Mouse (Mus musculus) MEL (cell line): ENCODE data around the gene Tgm7. TPM values are rescaled to one million over a fixed set of nuclear protein-coding genes. Genes with fewer than 3 reads are reported as not detected.
A peak's percentile ranks its signal among the peaks of the same experiment; 100 is the strongest.

Experiments used
- DNase-seq: peaks from one replicate; pipeline ENCODE4 v3.0.0; 2011; ENCODE audit warnings: low read depth, low spot score
- H3K27ac ChIP-seq: 2 replicates; pipeline ENCODE4 v1.5.1; 2012; ENCODE audit warnings: low read depth, mild to moderate bottlenecking, control low read depth, low read length, moderate library complexity; ENCODE audit not compliant: control insufficient read depth
- H3K27me3 ChIP-seq, 2 experiments: fragments of 150-350 bp in 1 of 2; sonication (generic) in 1 of 2; 2 replicates each; pipeline ENCODE4 v1.6.1; 2012; ENCODE audit warnings: low read length in 2 of 2, mild to moderate bottlenecking in 2 of 2, improper control_type of control experiment in 1 of 2, moderate library complexity in 1 of 2; ENCODE audit not compliant: insufficient read depth in 2 of 2, control insufficient read depth in 1 of 2
- H3K36me3 ChIP-seq, 2 experiments: 2 replicates each; pipeline ENCODE4 v1.6.1; 2012 to 2014; ENCODE audit warnings: low read length in 2 of 2, improper control_type of control experiment in 1 of 2, inconsistent platforms in 1 of 2, mild to moderate bottlenecking in 1 of 2; ENCODE audit not compliant: insufficient read depth in 2 of 2, control insufficient read depth in 1 of 2
- H3K4me1 ChIP-seq, 2 experiments: fragments of 150-350 bp in 1 of 2; sonication (generic) in 1 of 2; 2 replicates each; pipeline ENCODE4 v1.6.1; 2012; ENCODE audit warnings: low read length in 2 of 2, improper control_type of control experiment in 1 of 2, mild to moderate bottlenecking in 1 of 2; ENCODE audit not compliant: insufficient read depth in 2 of 2, control insufficient read depth in 1 of 2
- H3K4me3 ChIP-seq, 2 experiments: fragments of 150-350 bp in 1 of 2; sonication (generic) in 1 of 2; 2 replicates each; pipeline ENCODE4 v1.5.1; 2012; ENCODE audit warnings: low read depth in 2 of 2, low read length in 2 of 2, mild to moderate bottlenecking in 2 of 2, moderate library complexity in 2 of 2, control low read depth in 1 of 2, improper control_type of control experiment in 1 of 2; ENCODE audit not compliant: control insufficient read depth in 1 of 2, insufficient read depth in 1 of 2
- H3K79me2 ChIP-seq: 2 replicates; pipeline ENCODE4 v1.6.1; 2012; ENCODE audit warnings: mild to moderate bottlenecking, low read length, moderate library complexity; ENCODE audit not compliant: control insufficient read depth, poor library complexity, insufficient read depth
- H3K9ac ChIP-seq: 2 replicates; pipeline ENCODE4 v1.6.1; 2012; ENCODE audit warnings: low read depth, mild to moderate bottlenecking, control low read depth, low read length, moderate library complexity; ENCODE audit not compliant: control insufficient read depth, poor library complexity, severe bottlenecking
- H3K9me3 ChIP-seq: fragments of 150-350 bp; sonication (generic); replicated peaks from 2 replicates; pipeline ENCODE4 v1.6.1; 2012; ENCODE audit warnings: mild to moderate bottlenecking, low read length, improper control_type of control experiment, moderate library complexity; ENCODE audit not compliant: insufficient read depth
- BHLHE40 ChIP-seq: IDR thresholded peaks from 2 replicates; pipeline ENCODE4 v1.6.1; 2012; ENCODE audit warnings: low read depth, mild to moderate bottlenecking, inconsistent platforms, low read length, improper control_type of control experiment, borderline replicate concordance
- CTCF ChIP-seq, 3 experiments: IDR thresholded peaks in 2 of 3; conservative IDR thresholded peaks in 1 of 3; 2 replicates each; pipeline ENCODE4 v1.5.1; 2011 to 2012; ENCODE audit warnings: low read length in 3 of 3, low read depth in 2 of 3, mild to moderate bottlenecking in 2 of 3, improper control_type of control experiment in 1 of 3, inconsistent platforms in 1 of 3, mixed read lengths in 1 of 3, moderate library complexity in 1 of 3; ENCODE audit not compliant: control insufficient read depth in 1 of 3, insufficient read depth in 1 of 3, poor library complexity in 1 of 3, severe bottlenecking in 1 of 3
- ELF1 ChIP-seq: IDR thresholded peaks from 2 replicates; pipeline ENCODE4 v1.6.1; 2014; ENCODE audit warnings: low read depth, mild to moderate bottlenecking, inconsistent platforms, low read length, improper control_type of control experiment, moderate library complexity
- EP300 ChIP-seq, 2 experiments: IDR thresholded peaks; 2 replicates each; pipeline ENCODE4 v1.6.1; 2011; ENCODE audit warnings: improper control_type of control experiment in 2 of 2, low read length in 2 of 2, low read depth in 1 of 2, mild to moderate bottlenecking in 1 of 2
- ETS1 ChIP-seq: IDR thresholded peaks from 2 replicates; pipeline ENCODE4 v1.6.1; 2012; ENCODE audit warnings: low read depth, mild to moderate bottlenecking, inconsistent platforms, low read length, improper control_type of control experiment, moderate library complexity
- GABPA ChIP-seq: IDR thresholded peaks from 2 replicates; pipeline ENCODE4 v1.6.1; 2012; ENCODE audit warnings: low read depth, mild to moderate bottlenecking, inconsistent platforms, low read length, improper control_type of control experiment, moderate library complexity
- GATA1 ChIP-seq: IDR thresholded peaks from 2 replicates; pipeline ENCODE4 v1.6.1; 2011; ENCODE audit warnings: low read depth, low read length, improper control_type of control experiment
- HCFC1 ChIP-seq: IDR thresholded peaks from 2 replicates; pipeline ENCODE4 v1.6.1; 2012; ENCODE audit warnings: low read depth, mild to moderate bottlenecking, inconsistent platforms, low read length, improper control_type of control experiment, moderate library complexity
- KAT2A ChIP-seq: conservative IDR thresholded peaks from 2 replicates; pipeline ENCODE4 v1.6.1; 2012; ENCODE audit warnings: low read depth, low read length, improper control_type of control experiment, inconsistent platforms
- MAFK ChIP-seq: IDR thresholded peaks from 2 replicates; pipeline ENCODE4 v1.6.1; 2011; ENCODE audit warnings: low read depth, mild to moderate bottlenecking, low read length, improper control_type of control experiment, borderline replicate concordance
- MAX ChIP-seq: IDR thresholded peaks from 2 replicates; pipeline ENCODE4 v1.6.1; 2011; ENCODE audit warnings: low read length, improper control_type of control experiment
- MAZ ChIP-seq: IDR thresholded peaks from 2 replicates; pipeline ENCODE4 v1.6.1; 2012; ENCODE audit warnings: low read depth, mild to moderate bottlenecking, inconsistent platforms, low read length, improper control_type of control experiment
- MEF2A ChIP-seq: IDR thresholded peaks from 2 replicates; pipeline ENCODE4 v1.6.1; 2014; ENCODE audit warnings: low read depth, mild to moderate bottlenecking, inconsistent platforms, low read length, improper control_type of control experiment; ENCODE audit not compliant: poor library complexity, insufficient replicate concordance, severe bottlenecking; ENCODE audit errors: extremely low read depth
- MXI1 ChIP-seq: IDR thresholded peaks from 2 replicates; pipeline ENCODE4 v1.6.1; 2011; ENCODE audit warnings: mild to moderate bottlenecking, low read depth, low read length, improper control_type of control experiment
- MYB ChIP-seq: IDR thresholded peaks from 2 replicates; pipeline ENCODE4 v1.6.1; 2011; ENCODE audit warnings: mild to moderate bottlenecking, low read depth, low read length, improper control_type of control experiment
- MYC ChIP-seq: IDR thresholded peaks from 2 replicates; pipeline ENCODE4 v1.6.1; 2011; ENCODE audit warnings: low read depth, mild to moderate bottlenecking, low read length, improper control_type of control experiment, moderate library complexity
- NRF1 ChIP-seq: IDR thresholded peaks from 2 replicates; pipeline ENCODE4 v1.6.1; 2014; ENCODE audit warnings: low read depth, mild to moderate bottlenecking, inconsistent platforms, low read length, improper control_type of control experiment, moderate library complexity; ENCODE audit not compliant: poor library complexity, insufficient read depth, severe bottlenecking
- POLR2AphosphoS2 ChIP-seq: IDR thresholded peaks from 2 replicates; pipeline ENCODE4 v1.6.1; 2011; ENCODE audit warnings: low read length, improper control_type of control experiment
- POLR2AphosphoS5 ChIP-seq: IDR thresholded peaks from 2 replicates; pipeline ENCODE4 v1.6.1; 2012; ENCODE audit warnings: low read depth, borderline replicate concordance, mild to moderate bottlenecking, inconsistent platforms, low read length, moderate library complexity, mixed read lengths
- RAD21 ChIP-seq: IDR thresholded peaks from 2 replicates; pipeline ENCODE4 v1.6.1; 2011; ENCODE audit warnings: mild to moderate bottlenecking, low read depth, low read length, improper control_type of control experiment
- RCOR1 ChIP-seq: IDR thresholded peaks from 2 replicates; pipeline ENCODE4 v1.6.1; 2012; ENCODE audit warnings: low read depth, mild to moderate bottlenecking, inconsistent platforms, low read length, improper control_type of control experiment
- SMC3 ChIP-seq: IDR thresholded peaks from 2 replicates; pipeline ENCODE4 v1.6.1; 2011; ENCODE audit warnings: low read depth, low read length, improper control_type of control experiment
- TAL1 ChIP-seq: IDR thresholded peaks from 2 replicates; pipeline ENCODE4 v1.6.1; 2012; ENCODE audit warnings: mild to moderate bottlenecking, inconsistent platforms, low read length, moderate library complexity, mixed read lengths
- TCF12 ChIP-seq: IDR thresholded peaks from 2 replicates; pipeline ENCODE4 v1.6.1; 2014; ENCODE audit warnings: low read depth, mild to moderate bottlenecking, inconsistent platforms, low read length, improper control_type of control experiment, moderate library complexity
- UBTF ChIP-seq: IDR thresholded peaks from 2 replicates; pipeline ENCODE4 v1.6.1; 2012; ENCODE audit warnings: low read depth, mild to moderate bottlenecking, inconsistent platforms, low read length, improper control_type of control experiment, moderate library complexity, borderline replicate concordance; ENCODE audit not compliant: insufficient read depth
- USF1 ChIP-seq: IDR thresholded peaks from 2 replicates; pipeline ENCODE4 v1.6.1; 2014; ENCODE audit warnings: low read depth, mild to moderate bottlenecking, inconsistent platforms, low read length, improper control_type of control experiment, moderate library complexity
- USF2 ChIP-seq, 2 experiments: IDR thresholded peaks; 2 replicates each; pipeline ENCODE4 v1.6.1; 2011 to 2012; ENCODE audit warnings: improper control_type of control experiment in 2 of 2, low read length in 2 of 2, borderline replicate concordance in 1 of 2, inconsistent platforms in 1 of 2, low read depth in 1 of 2, mild to moderate bottlenecking in 1 of 2; ENCODE audit not compliant: insufficient read depth in 1 of 2
- ZC3H11A ChIP-seq: IDR thresholded peaks from 2 replicates; pipeline ENCODE4 v1.6.1; 2012; ENCODE audit warnings: low read depth, mild to moderate bottlenecking, inconsistent platforms, low read length, improper control_type of control experiment
- ZKSCAN1 ChIP-seq: IDR thresholded peaks from 2 replicates; pipeline ENCODE4 v1.6.1; 2012; ENCODE audit warnings: low read depth, mild to moderate bottlenecking, inconsistent platforms, low read length, improper control_type of control experiment, moderate library complexity
- polyA plus RNA-seq, 2 experiments: library from polyadenylated mRNA; stranded (reverse) in 1 of 2; unstranded in 1 of 2; fragments of >175 nt in 1 of 2; fragments of >200 nt in 1 of 2; gene quantifications; 2 replicates each; pipeline versions ENCODE4 v1.2.1 to v1.2.4; 2012; ENCODE audit warnings: low replicate concordance in 2 of 2, low read depth in 1 of 2; ENCODE audit not compliant: insufficient read length in 2 of 2, insufficient read depth in 1 of 2, missing spikeins in 1 of 2
- total RNA-seq: library from RNA; depleted of rRNA; stranded (reverse); fragments of 300-350 nt; gene quantifications from 2 replicates; pipeline ENCODE4 v1.2.3, GENCODE M21; 2012

Tgm7 gene
- total and polyA plus RNA-seq, 3 experiments, result not detected

DNA sequence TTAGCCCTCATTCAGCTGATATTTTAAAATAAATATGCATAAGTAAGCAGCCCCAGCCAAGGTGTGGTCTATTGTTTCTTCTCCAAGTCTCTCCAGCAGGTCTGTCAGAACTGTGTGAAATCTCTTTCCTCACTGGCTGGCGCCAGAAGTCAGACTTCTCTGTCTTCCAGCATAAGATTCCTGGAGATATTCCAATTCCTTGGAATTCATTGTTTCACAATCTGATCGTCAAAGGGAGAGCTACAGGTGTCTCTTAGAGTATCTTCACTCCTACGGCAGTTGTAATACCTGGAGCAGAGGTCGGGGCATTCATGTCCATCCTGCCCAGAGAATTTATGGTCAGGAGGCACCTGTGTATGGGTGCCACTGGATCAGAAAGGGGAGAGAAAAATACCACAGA, 19.8 kb downstream of the Tgm7 start:
- Histone ChIP-seq H3K27ac (no peak overlapping the region), H3K9me3 (no peaks in the 10 kb centered on the region), H3K4me1 (no peaks in the 10 kb centered on the region)
- TF ChIP-seq USF1 (no peak), MEF2A (no peak), HCFC1 (no peak), MAFK (no peak), ZKSCAN1 (no peak), MAX (no peak), GABPA (no peak), UBTF (no peak), MYB (no peak), GATA1 (no peak), ETS1 (no peak), MXI1 (no peak)
- TF ChIP-seq, all 39 proteins: peak for 0
- H3K36me3 ChIP-seq, result no peaks in the 10 kb centered on the region
- H3K27me3 ChIP-seq, result peaks cover 0 to 6% of the 10 kb centered on the region in 2 experiments; a peak in 2 of 4 replicates
- no peak for DNase-seq
- no peak overlapping the region for H3K4me3 ChIP-seq
- no peaks in the 10 kb centered on the region for H3K79me2 ChIP-seq
- no peak overlapping the region for H3K9ac ChIP-seq

- no peak overlapping the region for H3K4me3 ChIP-seq
- no peaks in the 10 kb centered on the region for H3K4me1 ChIP-seq
- peaks cover 0 to 6% of the 10 kb centered on the region in 2 experiments; a peak in 1 of 4 replicates for H3K27me3 ChIP-seq
- H3K79me2 ChIP-seq, result no peaks in the 10 kb centered on the region
- H3K27ac ChIP-seq, result no peak overlapping the region
- peak; percentile 34 for DNase-seq
- TF ChIP-seq TCF12, result no peak
- TF ChIP-seq MXI1, result no peak
- TF ChIP-seq RCOR1, result no peak
- no peak for TF ChIP-seq KAT2A
- TF ChIP-seq MAZ, result no peak
- TF ChIP-seq CTCF (IDR thresholded peaks at IDR 0.05 in 2 of 3, conservative IDR thresholded peaks at IDR 0.05 in 1 of 3; ENCODE audit: control insufficient read depth in 1 of 3, insufficient read depth in 1 of 3, low read depth in 2 of 3, low read length in 3 of 3, poor library complexity in 1 of 3, severe bottlenecking in 1 of 3), result peak; percentile 39 to 53 (median 48)
- peak; percentile 57 for TF ChIP-seq SMC3
- TF ChIP-seq MYB, result no peak
- TF ChIP-seq GABPA, result no peak
- no peak for TF ChIP-seq NRF1
- no peak for TF ChIP-seq ELF1
- no peak for TF ChIP-seq EP300 (IDR thresholded peaks at IDR 0.05; ENCODE audit: low read depth in 1 of 2, low read length in 2 of 2)
- no peak for TF ChIP-seq GATA1
- TF ChIP-seq MEF2A, result no peak
- no peak for TF ChIP-seq POLR2AphosphoS5
- TF ChIP-seq ZC3H11A, result 0 out of 2 replicates have a peak, but pooled peaks have one; percentile 6
- TF ChIP-seq UBTF, result no peak
- TF ChIP-seq MYC, result no peak
- no peak for TF ChIP-seq BHLHE40
- TF ChIP-seq POLR2AphosphoS2, result no peak
- TF ChIP-seq TAL1, result no peak
- TF ChIP-seq USF2 (IDR thresholded peaks at IDR 0.05; ENCODE audit: borderline replicate concordance in 1 of 2, insufficient read depth in 1 of 2, low read depth in 1 of 2, low read length in 2 of 2), result no peak
- peak; percentile 50 for TF ChIP-seq RAD21
- no peaks in the 10 kb centered on the region for H3K9me3 ChIP-seq
- H3K36me3 ChIP-seq, result no peaks in the 10 kb centered on the region
- H3K9ac ChIP-seq, result no peak overlapping the region
These were observed 21.1 kb downstream of the Tgm7 start for GRCm38 (mm10) chr2:121088507-121088906.
